Mouse (Mus musculus): ENCODE measurements at regions not wholly inside any gene's neighbourhood (a gene's known extent, or its start where the extent isn't known, plus 50 kb on each side); places are given as distances from the start of the nearest gene placed in this dataset.

- H3K27ac ChIP-seq (replicated peaks), result no peak overlapping the region
- ATAC-seq (ENCODE audit: low FRiP score, low read depth), result no peak
- H3K4me1 ChIP-seq (replicated peaks), result no peaks in the 10 kb centered on the region
- WGBS, result 94% methylated on average over 1 of the region's 1 CpGs
- H3K9me3 ChIP-seq, result no peaks in the 10 kb centered on the region
- H3K27me3 ChIP-seq, result no peaks in the 10 kb centered on the region
- no peaks in the 10 kb centered on the region for H3K36me3 ChIP-seq
- H3K4me3 ChIP-seq, result no peak overlapping the region
- H3K4me2 ChIP-seq, result no peak overlapping the region
- H3K9ac ChIP-seq, result no peak overlapping the region
Observed at GRCm38 (mm10) chr9:17642513-17642912, 649.4 kb upstream of the Chordc1 start.

GRCm38 (mm10) chr9:17645882-17646626, 645.9 kb upstream of the Chordc1 start:
- Histone ChIP-seq H3K9me3 (no peaks in the 10 kb centered on the region), H3K4me1 (replicated peaks) (no peaks in the 10 kb centered on the region), H3K36me3 (no peaks in the 10 kb centered on the region), H3K27ac (replicated peaks) (no peak overlapping the region), H3K4me2 (no peak overlapping the region), H3K9ac (no peak overlapping the region), H3K27me3 (no peaks in the 10 kb centered on the region), H3K4me3 (no peak overlapping the region)
- WGBS, result 93% methylated on average over 4 of the region's 4 CpGs
- no peak for ATAC-seq (ENCODE audit: low FRiP score, low read depth)

GRCm38 (mm10) chr9:17653818-17654217, 638.1 kb upstream of the Chordc1 start:
- Histone ChIP-seq H3K4me1 (replicated peaks) (no peaks in the 10 kb centered on the region), H3K27ac (replicated peaks) (no peak overlapping the region), H3K9ac (no peak overlapping the region), H3K36me3 (no peaks in the 10 kb centered on the region), H3K4me3 (no peak overlapping the region), H3K9me3 (no peaks in the 10 kb centered on the region), H3K27me3 (no peaks in the 10 kb centered on the region), H3K4me2 (no peak overlapping the region)
- no peak for ATAC-seq (ENCODE audit: low FRiP score, low read depth)

- H3K9me3 ChIP-seq, result no peaks in the 10 kb centered on the region
- 30% methylated on average over 1 of the region's 1 CpGs for WGBS
- no peak overlapping the region for H3K27ac ChIP-seq (replicated peaks)
- H3K4me2 ChIP-seq, result no peak overlapping the region
- H3K36me3 ChIP-seq, result no peaks in the 10 kb centered on the region
- no peaks in the 10 kb centered on the region for H3K27me3 ChIP-seq
- no peak overlapping the region for H3K9ac ChIP-seq
- H3K4me3 ChIP-seq, result no peak overlapping the region
- H3K4me1 ChIP-seq (replicated peaks), result no peaks in the 10 kb centered on the region
- ATAC-seq (ENCODE audit: low FRiP score, low read depth), result no peak
Observed at GRCm38 (mm10) chr9:17664113-17664512, 627.8 kb upstream of the Chordc1 start.

GRCm38 (mm10) chr9:17668260-17668659, 623.7 kb upstream of the Chordc1 start:
- no peaks in the 10 kb centered on the region for H3K36me3 ChIP-seq
- WGBS, result 71% methylated on average over 1 of the region's 1 CpGs
- no peak overlapping the region for H3K4me2 ChIP-seq
- H3K9ac ChIP-seq, result no peak overlapping the region
- H3K9me3 ChIP-seq, result no peaks in the 10 kb centered on the region
- H3K4me3 ChIP-seq, result no peak overlapping the region
- H3K27me3 ChIP-seq, result no peaks in the 10 kb centered on the region
- no peak overlapping the region for H3K27ac ChIP-seq (replicated peaks)
- no peak for ATAC-seq (ENCODE audit: low FRiP score, low read depth)
- H3K4me1 ChIP-seq (replicated peaks), result no peaks in the 10 kb centered on the region

- Histone ChIP-seq H3K9me3 (no peaks in the 10 kb centered on the region), H3K27ac (replicated peaks) (no peak overlapping the region), H3K36me3 (no peaks in the 10 kb centered on the region), H3K4me3 (no peak overlapping the region), H3K4me1 (replicated peaks) (no peaks in the 10 kb centered on the region), H3K9ac (no peak overlapping the region), H3K4me2 (no peak overlapping the region), H3K27me3 (no peaks in the 10 kb centered on the region)
- no peak for ATAC-seq (ENCODE audit: low FRiP score, low read depth)
- 85% methylated on average over 1 of the region's 1 CpGs for WGBS
Observed at GRCm38 (mm10) chr9:17675519-17675918, 616.4 kb upstream of the Chordc1 start.
